Mouse (Mus musculus) MEL (cell line): ENCODE data around the gene Map3k12.

ENCODE experiments used
- CTCF ChIP-seq, 3 experiments: IDR thresholded peaks in 2 of 3; conservative IDR thresholded peaks in 1 of 3; 2 replicates each; pipeline ENCODE4 v1.5.1; 2011 to 2012; ENCODE audit warnings: low read length in 3 of 3, low read depth in 2 of 3, mild to moderate bottlenecking in 2 of 3, improper control_type of control experiment in 1 of 3, inconsistent platforms in 1 of 3, mixed read lengths in 1 of 3, moderate library complexity in 1 of 3; ENCODE audit not compliant: control insufficient read depth in 1 of 3, insufficient read depth in 1 of 3, poor library complexity in 1 of 3, severe bottlenecking in 1 of 3
- GATA1 ChIP-seq: IDR thresholded peaks from 2 replicates; pipeline ENCODE4 v1.6.1; 2011; ENCODE audit warnings: low read depth, low read length, improper control_type of control experiment
- MAFK ChIP-seq: IDR thresholded peaks from 2 replicates; pipeline ENCODE4 v1.6.1; 2011; ENCODE audit warnings: low read depth, mild to moderate bottlenecking, low read length, improper control_type of control experiment, borderline replicate concordance
- POLR2A ChIP-seq, 2 experiments: IDR thresholded peaks; 2 replicates each; pipeline ENCODE4 v1.6.1; 2011 to 2012; ENCODE audit warnings: low read length in 2 of 2, mild to moderate bottlenecking in 2 of 2, control low read depth in 1 of 2, improper control_type of control experiment in 1 of 2, low read depth in 1 of 2, moderate library complexity in 1 of 2; ENCODE audit not compliant: control insufficient read depth in 1 of 2, insufficient read depth in 1 of 2, poor library complexity in 1 of 2
- RAD21 ChIP-seq: IDR thresholded peaks from 2 replicates; pipeline ENCODE4 v1.6.1; 2011; ENCODE audit warnings: mild to moderate bottlenecking, low read depth, low read length, improper control_type of control experiment
- SIN3A ChIP-seq: IDR thresholded peaks from 2 replicates; pipeline ENCODE4 v1.6.1; 2012; ENCODE audit warnings: low read length, improper control_type of control experiment, inconsistent platforms
- USF1 ChIP-seq: IDR thresholded peaks from 2 replicates; pipeline ENCODE4 v1.6.1; 2014; ENCODE audit warnings: low read depth, mild to moderate bottlenecking, inconsistent platforms, low read length, improper control_type of control experiment, moderate library complexity

- TF ChIP-seq GATA1 (no peak), MAFK (no peak), RAD21 (no peak), SIN3A (no peak), POLR2A (IDR thresholded peaks at IDR 0.05; ENCODE audit: control insufficient read depth in 1 of 2, insufficient read depth in 1 of 2, low read depth in 1 of 2, low read length in 2 of 2, poor library complexity in 1 of 2) (no peak), USF1 (no peak), CTCF (IDR thresholded peaks at IDR 0.05 in 2 of 3, conservative IDR thresholded peaks at IDR 0.05 in 1 of 3; ENCODE audit: control insufficient read depth in 1 of 3, insufficient read depth in 1 of 3, low read depth in 2 of 3, low read length in 3 of 3, poor library complexity in 1 of 3, severe bottlenecking in 1 of 3) (no peak)
These were observed 45.6 kb upstream of the Map3k12 start for GRCm38 (mm10) chr15:102562491-102562890.
